Mouse (Mus musculus) myocyte (in vitro differentiated cells): ENCODE measurements around the gene Gm43518.

Experiments used
- CEBPB ChIP-seq: IDR thresholded peaks from 2 replicates; pipeline ENCODE4 v1.6.1; 2011; ENCODE audit warnings: mild to moderate bottlenecking, moderate library complexity; ENCODE audit not compliant: poor library complexity, insufficient read depth, severe bottlenecking
- E2F4 ChIP-seq: IDR thresholded peaks from one replicate; pipeline ENCODE4 v1.6.1; 2011; ENCODE audit warnings: mild to moderate bottlenecking, control low read depth, moderate library complexity; ENCODE audit not compliant: insufficient read depth
- MAX ChIP-seq: IDR thresholded peaks from one replicate; pipeline ENCODE4 v1.6.1; 2011; ENCODE audit warnings: low read depth, mild to moderate bottlenecking, control low read depth
- MYOD1 ChIP-seq, 3 experiments: IDR thresholded peaks; one replicate each; pipeline ENCODE4 v1.6.1; 2011; ENCODE audit warnings: control low read depth in 2 of 3, low read depth in 2 of 3, mild to moderate bottlenecking in 2 of 3, moderate library complexity in 1 of 3; ENCODE audit not compliant: insufficient read length in 2 of 3, control insufficient read depth in 1 of 3
- MYOG ChIP-seq, 3 experiments: IDR thresholded peaks; one replicate each; pipeline ENCODE4 v1.6.1; 2011; ENCODE audit warnings: control low read depth in 2 of 3, low read depth in 2 of 3, mild to moderate bottlenecking in 2 of 3; ENCODE audit not compliant: insufficient read length in 2 of 3, control insufficient read depth in 1 of 3, insufficient read depth in 1 of 3
- POLR2A ChIP-seq: IDR thresholded peaks from one replicate; pipeline ENCODE4 v1.6.1; 2011; ENCODE audit warnings: low read depth, mild to moderate bottlenecking, control low read depth, moderate library complexity; ENCODE audit not compliant: insufficient read length
- POLR2AphosphoS2 ChIP-seq: IDR thresholded peaks from one replicate; pipeline ENCODE4 v1.6.1; 2011; ENCODE audit warnings: low read depth, control low read depth; ENCODE audit not compliant: insufficient read length
- SRF ChIP-seq: IDR thresholded peaks from one replicate; pipeline ENCODE4 v1.6.1; 2011; ENCODE audit warnings: low read depth; ENCODE audit not compliant: control insufficient read depth, insufficient read length
- TCF12 ChIP-seq: IDR thresholded peaks from one replicate; pipeline ENCODE4 v1.6.1; 2011; ENCODE audit warnings: mild to moderate bottlenecking, control low read depth; ENCODE audit not compliant: poor library complexity, insufficient read depth, severe bottlenecking
- TCF3 ChIP-seq: IDR thresholded peaks from one replicate; pipeline ENCODE4 v1.6.1; 2011; ENCODE audit warnings: low read depth, control low read depth; ENCODE audit not compliant: insufficient read length
- USF1 ChIP-seq: IDR thresholded peaks from one replicate; pipeline ENCODE4 v1.6.1; 2011; ENCODE audit warnings: low read depth, mild to moderate bottlenecking, control low read depth, moderate library complexity

GRCm38 (mm10) chr5:123977231-123977630 is 50.0 kb downstream of the Gm43518 start:
- TF ChIP-seq POLR2AphosphoS2 (no peak), POLR2A (no peak), MAX (no peak), USF1 (no peak), E2F4 (no peak), SRF (no peak), CEBPB (no peak), TCF12 (no peak), MYOD1 (IDR thresholded peaks at IDR 0.05; ENCODE audit: control insufficient read depth in 1 of 3, insufficient read length in 2 of 3, low read depth in 2 of 3) (no peak), MYOG (IDR thresholded peaks at IDR 0.05; ENCODE audit: control insufficient read depth in 1 of 3, insufficient read depth in 1 of 3, insufficient read length in 2 of 3, low read depth in 2 of 3) (no peak), TCF3 (no peak)
